Comparison of ENCODE assay signal across 17 mouse cellular contexts in the genomic region with DNA sequence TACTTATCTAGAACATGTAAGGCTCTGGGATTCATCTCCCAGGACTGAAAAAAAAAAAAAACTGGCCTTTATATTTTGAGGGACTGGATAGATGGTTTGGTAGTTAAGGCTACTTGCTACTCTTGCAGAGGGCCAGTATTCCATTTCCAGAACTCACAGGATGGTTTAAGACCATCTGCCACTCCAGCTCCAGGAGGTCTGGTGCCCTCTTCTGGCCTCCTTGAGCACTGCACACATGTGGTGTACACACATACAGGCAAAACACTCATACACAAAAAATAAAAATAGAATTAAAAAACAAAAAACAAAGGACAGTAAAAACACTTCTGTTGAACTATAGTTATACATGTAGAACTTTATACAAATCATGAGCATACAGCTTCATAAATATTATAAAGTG. TPM values are rescaled to one million over a fixed set of nuclear protein-coding genes. Genes with fewer than 3 reads are reported as not detected.
DNase-seq lines count a peak whose midpoint lies in the region; ATAC-seq and TF ChIP-seq lines count a peak whose summit lies in the region.
"Had no signal": no experiment of that assay in that cellular context is flagged by ENCODE, and none has a peak within 500 bp of the region (broad histone marks: within the 10 kb centered on the region; RNA-seq: fewer than 3 reads in every experiment).

No protein-coding gene starts in this region.

- no peak overlapping the region for H3K27ac ChIP-seq in layer of hippocampus, adult 2 months
- H3K27ac ChIP-seq in testis, adult 2 months (ENCODE audit: control insufficient read depth, insufficient read depth, low read depth, low read length), result no peak overlapping the region
- H3K27ac ChIP-seq: embryonic facial prominence, embryonic 10.5 days; hindbrain, embryonic 15.5 days; liver, embryonic 15.5 days had no signal

- TF ChIP-seq CTCF in layer of hippocampus, adult 2 months (conservative IDR thresholded peaks at IDR 0.05), result peak; percentile 54
- peak; percentile 59; the same call in 1 of the 2 replicates for TF ChIP-seq CTCF in testis, adult 2 months (IDR thresholded peaks at IDR 0.05; ENCODE audit: control insufficient read depth, insufficient read depth, insufficient replicate concordance, low read depth, low read length)

- DNase-seq in CD4-positive, CD25-positive, alpha-beta regulatory T cell, adult 2 months (ENCODE audit: low read depth, low spot score), result peak; percentile 31
- no peak for DNase-seq in layer of hippocampus, adult 2 months (ENCODE audit: low spot score in 2 of 2)
- no peak for DNase-seq in layer of hippocampus, postnatal 14 days (ENCODE audit: low spot score in 2 of 2)
- DNase-seq in testis, postnatal 14 days (ENCODE audit: low spot score), result no peak
- no peak for DNase-seq in adrenal gland, adult 18-20 months (ENCODE audit: low spot score in 2 of 2)
- DNase-seq in heart, adult 9 months (ENCODE audit: low spot score in 2 of 2), result no peak

- TF ChIP-seq POLR2A in testis, adult 2 months (IDR thresholded peaks at IDR 0.05; ENCODE audit: control insufficient read depth, low read depth, low read length), result no peak

- H3K4me3 ChIP-seq in layer of hippocampus, adult 2 months, result no peak overlapping the region
- no peak overlapping the region for H3K4me3 ChIP-seq in testis, adult 2 months (ENCODE audit: control insufficient read depth, low read depth, low read length)
- H3K4me3 ChIP-seq: embryonic facial prominence, embryonic 10.5 days; hindbrain, embryonic 15.5 days; liver, embryonic 15.5 days; megakaryocyte, embryonic 14.5 days had no signal

- no peaks in the 10 kb centered on the region for H3K27me3 ChIP-seq in testis, adult 2 months (ENCODE audit: control insufficient read depth, insufficient read depth, low read length)
- H3K27me3 ChIP-seq: hindbrain, embryonic 15.5 days; liver, embryonic 15.5 days had no signal

- no peak for ATAC-seq in CD4-positive, CD25-positive, alpha-beta regulatory T cell, adult 4 months

- H3K4me1 ChIP-seq in testis, adult 2 months (ENCODE audit: control insufficient read depth, insufficient read depth, low read length), result peaks cover 12% of the 10 kb centered on the region

- H3K36me3 ChIP-seq in testis, adult 2 months (ENCODE audit: control insufficient read depth, insufficient read depth, low read length), result no peaks in the 10 kb centered on the region
- H3K36me3 ChIP-seq: embryonic facial prominence, embryonic 10.5 days; hindbrain, embryonic 15.5 days; liver, embryonic 15.5 days had no signal

RNA-seq across cellular contexts. Expression of a gene that starts 3.3 kb away (rescaled TPM):
- 1 to 10 TPM; 5.4 to 7.0 TPM for polyA plus RNA-seq in CD4-positive, CD25-positive, alpha-beta regulatory T cell, adult 4 months (2017; shearing (Covaris generic))
- total RNA-seq in layer of hippocampus, adult 2 months (2021), result 10 to 100 TPM; 25.5 to 27.7 TPM
- total RNA-seq in layer of hippocampus, postnatal 14 days (2021), result 10 to 100 TPM; 27.3 to 36.0 TPM
- polyA plus RNA-seq in testis, adult 2 months (2012; rRNA removed), result 3.3 and 3.4 TPM in 2 replicates
- 10 to 100 TPM; 10.6 to 11.8 TPM for total RNA-seq in adrenal gland, adult 18-20 months (2021)

RNA-seq across cellular contexts. Expression of a gene that starts 23.7 kb away (rescaled TPM):
- not detected for polyA plus RNA-seq in CD4-positive, CD25-positive, alpha-beta regulatory T cell, adult 4 months (2017; shearing (Covaris generic))
- not detected for total RNA-seq in layer of hippocampus, adult 2 months (2021)
- not detected for total RNA-seq in layer of hippocampus, postnatal 14 days (2021)
- not detected in 2 replicates for polyA plus RNA-seq in testis, adult 2 months (2012; rRNA removed)
- not detected for total RNA-seq in adrenal gland, adult 18-20 months (2021)
- total RNA-seq: left cerebral cortex, postnatal 14 days; neutrophil, adult 5-6 weeks had no signal
- polyA plus RNA-seq: embryonic facial prominence, embryonic 10.5 days; frontal cortex, adult 2 months; gonadal fat pad, adult 2 months; heart, embryonic 16.5 days; liver, embryonic 15.5 days had no signal

RNA-seq across cellular contexts. Expression of a gene that starts 26.9 kb away (rescaled TPM):
- polyA plus RNA-seq in CD4-positive, CD25-positive, alpha-beta regulatory T cell, adult 4 months (2017; shearing (Covaris generic)), result 1 to 10 TPM; 2.0 to 3.1 TPM
- total RNA-seq in layer of hippocampus, adult 2 months (2021), result under 1 TPM; 0.27 to 0.41 TPM
- under 1 TPM; 0.60 to 0.78 TPM for total RNA-seq in layer of hippocampus, postnatal 14 days (2021)
- polyA plus RNA-seq in testis, adult 2 months (2012; rRNA removed), result 3.9 and 4.2 TPM in 2 replicates
- total RNA-seq in adrenal gland, adult 18-20 months (2021), result under 1 TPM; 0.23 to 0.45 TPM

RNA-seq across cellular contexts. Expression of a gene that starts 27.1 kb away (rescaled TPM):
- polyA plus RNA-seq in CD4-positive, CD25-positive, alpha-beta regulatory T cell, adult 4 months (2017; shearing (Covaris generic)), result 10 to 100 TPM; 54.0 to 64.5 TPM
- total RNA-seq in layer of hippocampus, adult 2 months (2021), result 10 to 100 TPM; 60.8 to 66.0 TPM
- total RNA-seq in layer of hippocampus, postnatal 14 days (2021), result 10 to 100 TPM; 64.5 to 69.6 TPM
- polyA plus RNA-seq in testis, adult 2 months (2012; rRNA removed), result 24.0 and 24.2 TPM in 2 replicates
- 10 to 100 TPM; 65.8 to 73.0 TPM for total RNA-seq in adrenal gland, adult 18-20 months (2021)

RNA-seq across cellular contexts. Expression of a gene that starts 51.1 kb away (rescaled TPM):
- polyA plus RNA-seq in CD4-positive, CD25-positive, alpha-beta regulatory T cell, adult 4 months (2017; shearing (Covaris generic)), result 1 to 10 TPM; 7.9 to 8.2 TPM
- 10 to 100 TPM; 74.8 to 75.8 TPM for total RNA-seq in layer of hippocampus, adult 2 months (2021)
- 10 to 100 TPM; 74.0 to 75.1 TPM for total RNA-seq in layer of hippocampus, postnatal 14 days (2021)
- polyA plus RNA-seq in testis, adult 2 months (2012; rRNA removed), result 75.9 and 78.0 TPM in 2 replicates
- total RNA-seq in adrenal gland, adult 18-20 months (2021), result 100 to 1,000 TPM; 124 to 133 TPM
